Mouse (Mus musculus): Measurements from ENCODE around the gene 3425401B19Rik.

GRCm38 (mm10) chr14:32628584-32628983, 56.5 kb downstream of the 3425401B19Rik start:
- TF ChIP-seq CTCF (IDR thresholded peaks at IDR 0.05; ENCODE audit: insufficient read depth, low read depth, low read length): no peak
- no peak for TF ChIP-seq POLR2A (IDR thresholded peaks at IDR 0.05; ENCODE audit: insufficient read depth, low read depth, low read length)

Measured in olfactory bulb, adult 2 months (tissue).